In the genomic region with DNA sequence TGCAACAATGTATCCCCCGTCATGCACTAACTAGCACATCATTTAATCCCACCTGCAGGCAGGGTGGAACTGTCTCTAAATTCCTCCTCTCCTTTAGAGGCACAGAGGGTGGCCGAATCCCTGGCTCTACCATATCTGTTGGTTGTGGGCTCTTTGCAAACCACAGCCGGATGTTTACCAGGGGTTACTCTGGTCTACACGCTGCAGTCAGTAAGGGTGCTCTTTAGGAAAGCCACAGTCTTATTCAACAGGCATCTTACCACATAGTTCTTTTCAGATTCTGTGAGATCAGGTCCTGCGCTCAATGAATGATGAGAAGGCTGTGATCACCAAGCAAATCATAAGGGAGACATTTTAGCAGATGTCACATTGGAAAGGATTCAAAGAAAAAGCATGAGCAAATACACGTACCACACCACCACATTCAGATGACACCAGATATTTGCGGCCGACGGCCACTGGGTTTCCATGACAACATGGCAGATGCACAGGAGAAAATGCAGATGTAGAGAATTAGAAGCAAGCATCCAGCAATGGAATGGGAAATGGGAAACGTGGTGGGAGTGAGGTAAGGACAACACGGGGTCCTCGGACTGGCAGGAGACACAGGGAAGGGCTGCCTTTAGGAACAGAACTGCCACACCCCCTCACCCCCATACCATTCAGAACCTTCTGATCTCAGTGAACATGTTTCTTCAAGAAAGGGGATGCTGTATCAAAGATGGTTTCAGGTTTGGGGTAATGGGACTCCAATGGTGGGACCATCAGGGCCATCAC, we compare ENCODE assay signal across 12 mouse cellular contexts. TPM values are rescaled to one million over a fixed set of nuclear protein-coding genes. Genes with fewer than 3 reads are reported as not detected.
DNase-seq lines count a peak whose midpoint lies in the region; ATAC-seq lines count a peak whose summit lies in the region.
"Had no signal": no experiment of that assay in that cellular context is flagged by ENCODE, and none has a peak within 500 bp of the region (broad histone marks: within the 10 kb centered on the region; RNA-seq: fewer than 3 reads in every experiment).

No protein-coding gene starts in this region.

- no peak for ATAC-seq in frontal cortex, adult (ENCODE audit: low TSS enrichment)
- no peak for ATAC-seq in activated CD4-positive, CD25-positive, alpha-beta regulatory T cell, adult 4 months
- ATAC-seq: Patski had no signal

- DNase-seq in frontal cortex, adult 2 months (ENCODE audit: extremely low spot score in 1 of 2, low spot score in 1 of 2) = peak; percentile 70 to 80
- peak; percentile 69 for DNase-seq in right cerebral cortex, adult 18-20 months
- no peak for DNase-seq in right cerebral cortex, postnatal 4 days
- peak; percentile 64 to 91 for DNase-seq in left cerebral cortex, postnatal 25 days (ENCODE audit: low spot score in 2 of 2)
- no peak for DNase-seq in testis, postnatal 14 days (ENCODE audit: low spot score)
- DNase-seq in liver = no peak
- DNase-seq: adrenal gland, postnatal 25 days; cerebellum, postnatal 14 days; lung, postnatal 14 days had no signal

- intact Hi-C loops in left cerebral cortex, postnatal 25 days (cut with DNase I) = no loop called here

RNA-seq across cellular contexts. Expression of a gene that starts 28.5 kb away (rescaled TPM):
- polyA plus RNA-seq in frontal cortex, adult 2 months (2012; rRNA removed) = 11.1 and 11.3 TPM in 2 replicates
- 10 to 100 TPM; 15.0 to 15.8 TPM for total RNA-seq in left cerebral cortex, postnatal 25 days (2021)
- 100 to 1,000 TPM; 169 to 193 TPM for polyA plus RNA-seq in activated CD4-positive, CD25-positive, alpha-beta regulatory T cell, adult 4 months (2017; shearing (Covaris generic))

Comparison
In these comparisons a context has a peak if more than half of its experiments do, and no peak if none do; other contexts are left out.
1. DNase-seq: peak in frontal cortex, adult 2 months (2 of 2), right cerebral cortex, adult 18-20 months (single experiment) and left cerebral cortex, postnatal 25 days (2 of 2); none in right cerebral cortex, postnatal 4 days (single experiment), testis, postnatal 14 days (single experiment) and liver (single experiment).
2. RNA of a gene that starts 28.5 kb away (polyA plus RNA-seq): 169 to 193 TPM in activated CD4-positive, CD25-positive, alpha-beta regulatory T cell, adult 4 months; 11.1 to 11.3 TPM in frontal cortex, adult 2 months; every median in the first group is over 10 times any median in the second.